Mouse (Mus musculus) layer of hippocampus, adult 11-12 months (tissue): ENCODE data around the gene Slco1a6.

Source experiments
- DNase-seq: peaks from one replicate; pipeline ENCODE4 v3.0.0; 2022; ENCODE audit warnings: low spot score

Slco1a6 gene

GRCm38 (mm10) chr6:142035771-142036170 is 172.6 kb downstream of the Slco1a6 start:
- no peak for DNase-seq
